In the genomic region with DNA sequence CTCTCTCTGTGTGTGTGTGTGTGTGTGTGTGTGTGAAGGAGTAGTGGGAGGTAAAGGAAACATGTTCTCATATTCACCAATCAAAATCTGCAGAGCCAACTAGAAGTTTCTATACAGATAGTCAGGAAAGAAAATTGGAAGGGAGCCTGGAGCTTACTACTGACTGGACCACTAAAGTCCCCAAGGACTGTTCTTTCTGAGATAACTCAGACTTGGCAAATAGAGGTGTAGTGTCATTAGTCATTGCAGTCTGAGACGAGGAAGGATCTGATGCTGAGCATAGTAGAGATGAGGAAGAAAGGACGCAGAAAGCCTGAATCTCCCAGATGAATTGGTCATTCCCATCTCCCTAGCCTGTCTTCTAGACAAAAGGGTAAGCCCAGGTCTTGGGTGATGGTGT, we compare ENCODE assay signal across 26 mouse cellular contexts. TPM values are rescaled to one million over a fixed set of nuclear protein-coding genes. Genes with fewer than 3 reads are reported as not detected.
A peak's percentile ranks its signal among the peaks of the same experiment; 100 is the strongest.
DNase-seq lines count a peak whose midpoint lies in the region; ATAC-seq and TF ChIP-seq lines count a peak whose summit lies in the region.
"Had no signal": no experiment of that assay in that cellular context is flagged by ENCODE, and none has a peak within 500 bp of the region (broad histone marks: within the 10 kb centered on the region; RNA-seq: fewer than 3 reads in every experiment).

No protein-coding gene starts in this region.

- H3K36me3 ChIP-seq in limb, embryonic 14.5 days (ENCODE audit: control insufficient read depth, insufficient read depth, low read length): no peaks in the 10 kb centered on the region
- no peaks in the 10 kb centered on the region for H3K36me3 ChIP-seq in limb, embryonic 10.5 days
- no peaks in the 10 kb centered on the region for H3K36me3 ChIP-seq in macrophage (ENCODE audit: inconsistent target)
- H3K36me3 ChIP-seq in lung, postnatal 0 days (ENCODE audit: insufficient read depth, low read length): no peaks in the 10 kb centered on the region
- H3K36me3 ChIP-seq: embryonic facial prominence, embryonic 12.5 days; forebrain, embryonic 12.5 days; forebrain, embryonic 15.5 days; heart, embryonic 10.5 days; heart, embryonic 13.5 days had no signal

- H3K4me3 ChIP-seq in limb, embryonic 14.5 days (replicated peaks; ENCODE audit: low read length): no peak overlapping the region
- no peak overlapping the region for H3K4me3 ChIP-seq in limb, embryonic 10.5 days
- H3K4me3 ChIP-seq in macrophage (ENCODE audit: inconsistent target): no peak overlapping the region
- no peak overlapping the region for H3K4me3 ChIP-seq in lung, postnatal 0 days (ENCODE audit: low read depth, low read length)
- H3K4me3 ChIP-seq: embryonic facial prominence, embryonic 12.5 days; erythroblast, embryonic 14.5 days; forebrain, embryonic 12.5 days; forebrain, embryonic 15.5 days; heart, adult 2 months; heart, embryonic 10.5 days; heart, embryonic 13.5 days had no signal

- peak; percentile 76 for DNase-seq in heart, adult 11 months
- DNase-seq in heart, postnatal 10 days: no peak
- peak; percentile 33 for DNase-seq in limb, embryonic 14.5 days (ENCODE audit: low spot score)
- DNase-seq in limb, embryonic 10.5 days (ENCODE audit: low spot score): no peak
- no peak for DNase-seq in lung, postnatal 0 days (ENCODE audit: low spot score)
- DNase-seq: adrenal gland, adult 8-10 months; adrenal gland, postnatal 25 days; cerebellum, adult 18-20 months; cerebellum, adult 9-10 months; cerebellum, postnatal 14 days; gastrocnemius, postnatal 25 days; heart, adult 2 months; heart, postnatal 4 days had no signal

- intact Hi-C loops in heart, postnatal 10 days (cut with DNase I): no loop called here

- H3K9ac ChIP-seq in limb, embryonic 14.5 days (ENCODE audit: low read depth, low read length, severe bottlenecking): no peak overlapping the region
- H3K9ac ChIP-seq in lung, postnatal 0 days (replicated peaks; ENCODE audit: low read depth): no peak overlapping the region
- H3K9ac ChIP-seq: embryonic facial prominence, embryonic 12.5 days; forebrain, embryonic 12.5 days; forebrain, embryonic 15.5 days; heart, embryonic 13.5 days; hindbrain, embryonic 14.5 days had no signal

- ATAC-seq in limb, embryonic 14.5 days (ENCODE audit: low FRiP score, low read depth): no peak
- ATAC-seq in lung, postnatal 0 days: no peak
- ATAC-seq: activated CD4-positive, CD25-positive, alpha-beta regulatory T cell, adult 4 months; CD4-positive, CD25-positive, alpha-beta regulatory T cell, adult 4 months; forebrain, embryonic 15.5 days; hindbrain, postnatal 0 days; inflammation-experienced regulatory T-cells, adult 6 months; intestine, embryonic 16.5 days had no signal

- H3K9me3 ChIP-seq in limb, embryonic 14.5 days (ENCODE audit: control insufficient read depth, low read length): no peaks in the 10 kb centered on the region
- H3K9me3 ChIP-seq in limb, embryonic 10.5 days (replicated peaks): no peaks in the 10 kb centered on the region
- no peaks in the 10 kb centered on the region for H3K9me3 ChIP-seq in lung, postnatal 0 days (ENCODE audit: low read length)
- H3K9me3 ChIP-seq: embryonic facial prominence, embryonic 12.5 days; forebrain, embryonic 12.5 days; forebrain, embryonic 15.5 days; heart, embryonic 10.5 days; heart, embryonic 13.5 days had no signal

- no peaks in the 10 kb centered on the region for H3K27me3 ChIP-seq in limb, embryonic 14.5 days (ENCODE audit: control insufficient read depth, insufficient read depth, low read length)
- no peaks in the 10 kb centered on the region for H3K27me3 ChIP-seq in limb, embryonic 10.5 days (ENCODE audit: low read depth, poor library complexity, severe bottlenecking)
- no peaks in the 10 kb centered on the region for H3K27me3 ChIP-seq in lung, postnatal 0 days (replicated peaks; ENCODE audit: insufficient read depth, low read length)
- H3K27me3 ChIP-seq: embryonic facial prominence, embryonic 12.5 days; forebrain, embryonic 12.5 days; forebrain, embryonic 15.5 days; heart, embryonic 13.5 days had no signal

- TF ChIP-seq EP300 in lung, postnatal 0 days (IDR thresholded peaks at IDR 0.05): no peak

- WGBS in limb, embryonic 14.5 days: 73% methylated on average over 2 of the region's 2 CpGs
- 75% methylated on average over 2 of the region's 2 CpGs for WGBS in limb, embryonic 10.5 days
- 77% methylated on average over 2 of the region's 2 CpGs for WGBS in macrophage (ENCODE audit: missing documents)
- WGBS in lung, postnatal 0 days: 61% methylated on average over 2 of the region's 2 CpGs

- no peaks in the 10 kb centered on the region for H3K4me1 ChIP-seq in limb, embryonic 14.5 days (ENCODE audit: control insufficient read depth, insufficient read depth, low read length)
- H3K4me1 ChIP-seq in limb, embryonic 10.5 days: no peaks in the 10 kb centered on the region
- H3K4me1 ChIP-seq in lung, postnatal 0 days (ENCODE audit: insufficient read depth, low read depth, low read length): no peaks in the 10 kb centered on the region
- H3K4me1 ChIP-seq: embryonic facial prominence, embryonic 12.5 days; forebrain, embryonic 12.5 days; forebrain, embryonic 15.5 days had no signal

- TF ChIP-seq POLR2A in limb, embryonic 14.5 days (IDR thresholded peaks at IDR 0.05; ENCODE audit: borderline replicate concordance, extremely low read depth, insufficient read depth, insufficient read length): no peak

- no peak overlapping the region for H3K27ac ChIP-seq in limb, embryonic 14.5 days (replicated peaks; ENCODE audit: low read depth, low read length)
- H3K27ac ChIP-seq in limb, embryonic 10.5 days: no peak overlapping the region
- peak overlapping the region; percentile 88 for H3K27ac ChIP-seq in macrophage
- H3K27ac ChIP-seq in lung, postnatal 0 days (ENCODE audit: low read length): no peak overlapping the region
- H3K27ac ChIP-seq: embryonic facial prominence, embryonic 12.5 days; forebrain, embryonic 12.5 days; forebrain, embryonic 15.5 days; heart, adult 2 months; heart, embryonic 10.5 days; heart, embryonic 13.5 days; hindbrain, embryonic 14.5 days; hindbrain, postnatal 0 days had no signal

- no peak overlapping the region for H3K4me2 ChIP-seq in limb, embryonic 14.5 days (replicated peaks; ENCODE audit: low read depth, low read length, severe bottlenecking)
- no peak overlapping the region for H3K4me2 ChIP-seq in lung, postnatal 0 days (replicated peaks; ENCODE audit: low read depth, low read length)
- H3K4me2 ChIP-seq: embryonic facial prominence, embryonic 12.5 days; forebrain, embryonic 12.5 days; forebrain, embryonic 15.5 days; heart, embryonic 13.5 days; hindbrain, embryonic 14.5 days had no signal

- no peak for TF ChIP-seq CTCF in lung, postnatal 0 days (IDR thresholded peaks at IDR 0.05)

- no peaks in the 10 kb centered on the region for H3K79me2 ChIP-seq in macrophage (ENCODE audit: inconsistent target)

RNA-seq across cellular contexts. Expression of a gene that starts 43.2 kb away (rescaled TPM):
- 10 to 100 TPM; 21.0 to 23.3 TPM for total RNA-seq in heart, postnatal 10 days (2021)
- 28.1 and 31.8 TPM in 2 replicates for polyA plus RNA-seq in limb, embryonic 14.5 days (2012; rRNA removed)
- polyA plus RNA-seq in limb, embryonic 14.5 days (2014; fragmentation: Nextera tagmentation; extraction: Ambion mirVana): 43.8 and 49.8 TPM in 2 replicates
- 59.0 and 64.3 TPM in 2 replicates for polyA plus RNA-seq in limb, embryonic 10.5 days (2016; fragmentation: Nextera tagmentation; extraction: Ambion mirVana)
- total RNA-seq in macrophage (2018; cell fraction: chromatin; rRNA removed): 100 to 1,000 TPM in 19 of 26 experiments, 10 to 100 TPM in 7; 48.9 to 827 (median 232) TPM
- total RNA-seq in macrophage (2018; cell fraction: cytosol; rRNA removed): 100 to 1,000 TPM in 9 of 26 experiments, 10 to 100 TPM in 17; 26.8 to 291 (median 74.1) TPM
- total RNA-seq in macrophage (2018; cell fraction: nucleus; rRNA removed): 100 to 1,000 TPM in 19 of 26 experiments, 10 to 100 TPM in 7; 62.0 to 845 (median 241) TPM
- 22.0 to 38.4 TPM (median 25.2 TPM) in 3 replicates for polyA plus RNA-seq in macrophage (2018)
- polyA plus RNA-seq in lung, postnatal 0 days (2015; fragmentation: Nextera tagmentation; extraction: Ambion mirVana): 44.8 and 46.4 TPM in 2 replicates

Comparison
In these comparisons a context has a peak if more than half of its experiments do, and no peak if none do; other contexts are left out.
1. DNase-seq: peak in heart, adult 11 months (single experiment) and limb, embryonic 14.5 days (single experiment); none in heart, postnatal 10 days (0 of 2), limb, embryonic 10.5 days (single experiment) and lung, postnatal 0 days (single experiment).